Mouse (Mus musculus): ENCODE measurements around the gene Ipo11. TPM values are rescaled to one million over a fixed set of nuclear protein-coding genes. Genes with fewer than 3 reads are reported as not detected.

The Ipo11 gene
- total and polyA plus RNA-seq, 3 experiments, result 41.2 to 91.5 (median 52.4) TPM

DNA sequence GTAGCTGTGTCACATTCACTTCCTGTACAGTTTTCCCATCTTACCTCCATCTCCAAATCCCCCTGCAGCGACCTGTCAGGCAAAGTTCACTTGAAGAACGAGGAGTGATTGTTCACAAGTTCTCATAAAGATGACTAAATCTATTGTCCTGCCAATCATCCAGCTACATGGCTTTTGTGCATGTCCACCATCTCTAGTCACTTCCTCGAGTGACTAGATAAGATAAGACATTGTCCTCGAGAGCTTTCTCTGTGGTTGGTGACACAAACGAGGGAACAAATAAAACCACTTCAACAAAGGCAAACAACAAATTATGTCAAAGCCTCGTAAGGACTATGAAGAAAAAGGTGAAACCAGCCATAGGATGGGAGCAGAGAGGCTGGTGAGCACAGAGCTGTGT, 191.6 kb downstream of the Ipo11 start:
- dilution Hi-C loops (cut with MboI; ENCODE audit: extremely low pct_ligation_motif_present, extremely low pct_unique_long_range_greater_than_20kb, low sequenced_read_pairs), result no loop called here

More for the DNA sequence above, 191.6 kb downstream of the Ipo11 start:
- TF ChIP-seq SIN3A (IDR thresholded peaks at IDR 0.05; ENCODE audit: low read length) (no peak), KAT2A (IDR thresholded peaks at IDR 0.05; ENCODE audit: insufficient replicate concordance, low read length) (no peak), CHD1 (IDR thresholded peaks at IDR 0.05; ENCODE audit: low read depth, low read length) (no peak), UBTF (IDR thresholded peaks at IDR 0.05; ENCODE audit: low read depth, low read length) (no peak), EP300 (IDR thresholded peaks at IDR 0.05; ENCODE audit: low read length) (no peak), ELF1 (IDR thresholded peaks at IDR 0.05; ENCODE audit: low read depth, low read length) (no peak), PAX5 (IDR thresholded peaks at IDR 0.05; ENCODE audit: low read length) (no peak), USF2 (conservative IDR thresholded peaks at IDR 0.05; ENCODE audit: low read depth, low read length) (no peak), SMC3 (IDR thresholded peaks at IDR 0.05; ENCODE audit: low read depth, low read length) (no peak), ZC3H11A (IDR thresholded peaks at IDR 0.05; ENCODE audit: low read depth, low read length) (no peak), POLR2AphosphoS2 (IDR thresholded peaks at IDR 0.05; ENCODE audit: low read depth, low read length) (no peak), ZKSCAN1 (IDR thresholded peaks at IDR 0.05; ENCODE audit: borderline replicate concordance, low read depth, low read length) (no peak), NELFE (IDR thresholded peaks at IDR 0.05; ENCODE audit: low read depth, low read length) (no peak), CHD2 (IDR thresholded peaks at IDR 0.05; ENCODE audit: low read length) (no peak)
- Histone ChIP-seq H3K4me1 (ENCODE audit: control insufficient read depth in 1 of 2, insufficient read depth in 2 of 2) (peaks cover 2 to 11% of the 10 kb centered on the region in 2 experiments; a peak in 3 of 4 replicates), H3K27me3 (replicated peaks) (no peaks in the 10 kb centered on the region), H3K27ac (ENCODE audit: insufficient read depth, low read depth) (no peak overlapping the region), H3K79me2 (replicated peaks; ENCODE audit: control insufficient read depth, extremely low read depth, insufficient read depth, poor library complexity, severe bottlenecking) (no peaks in the 10 kb centered on the region), H3K36me3 (replicated peaks in 1 of 2; ENCODE audit: control insufficient read depth in 1 of 2, insufficient read depth in 1 of 2, low read length in 1 of 2) (no peaks in the 10 kb centered on the region), H3K9ac (ENCODE audit: insufficient read depth, low read depth) (no peak overlapping the region), H3K4me2 (ENCODE audit: insufficient read depth, low read depth, poor library complexity, severe bottlenecking) (no peak overlapping the region), H3K4me3 (replicated peaks in 1 of 3; ENCODE audit: low read depth in 2 of 3, low read length in 2 of 3, poor library complexity in 1 of 3) (no peak overlapping the region), H3K9me3 (replicated peaks; ENCODE audit: low read length) (no peaks in the 10 kb centered on the region)
- no peak for DNase-seq (ENCODE audit: extremely low read depth)
- in situ Hi-C loops (cut with MboI; ENCODE audit: low pct_ligation_motif_present, low pct_unique_long_range_greater_than_20kb, low sequenced_read_pairs), result no loop called here

Other genes starting within 250 kb of the Ipo11 start
- gene Dimt1, start 10.2 kb upstream of the Ipo11 start, total RNA-seq (2012; rRNA removed), result 25.9 and 36.8 TPM in 2 replicates
- 49.4 and 51.6 TPM in 2 replicates for gene Dimt1, start 10.2 kb upstream of the Ipo11 start, total RNA-seq (2014; rRNA removed)
- 53.8 and 66.4 TPM in 2 replicates for gene Dimt1, start 10.2 kb upstream of the Ipo11 start, polyA plus RNA-seq (2012; ENCODE audit: insufficient read length, low read depth)
- gene Kif2a, start 85.2 kb upstream of the Ipo11 start, total RNA-seq (2012; rRNA removed), result 16.3 and 19.7 TPM in 2 replicates
- 17.3 and 21.1 TPM in 2 replicates for gene Kif2a, start 85.2 kb upstream of the Ipo11 start, total RNA-seq (2014; rRNA removed)
- 85.5 and 99.3 TPM in 2 replicates for gene Kif2a, start 85.2 kb upstream of the Ipo11 start, polyA plus RNA-seq (2012; ENCODE audit: insufficient read length, low read depth)